ENCODE assay signal across 8 mouse cellular contexts in the genomic region with DNA sequence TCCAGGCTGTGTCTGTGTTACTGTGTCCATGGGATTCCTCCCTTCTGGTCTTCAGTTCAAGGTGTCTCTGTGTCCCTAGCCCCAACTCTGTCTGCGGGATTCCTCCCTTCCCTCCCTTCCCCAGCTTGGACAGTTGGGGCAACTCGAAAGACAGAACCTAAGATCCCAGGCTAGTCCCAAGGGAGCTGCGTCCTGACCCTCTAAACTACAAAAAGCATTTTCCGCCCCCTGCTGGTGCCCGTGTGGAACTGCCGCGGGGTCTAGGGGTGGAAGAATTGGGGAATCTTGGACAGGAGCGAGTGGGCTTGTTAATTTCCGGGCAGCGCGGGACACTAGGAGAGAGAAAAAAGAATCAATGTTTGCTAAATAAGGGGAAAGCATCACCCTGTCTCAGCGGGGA. TPM values are rescaled to one million over a fixed set of nuclear protein-coding genes. Genes with fewer than 3 reads are reported as not detected.
DNase-seq lines count a peak whose midpoint lies in the region; ATAC-seq and TF ChIP-seq lines count a peak whose summit lies in the region.

No protein-coding gene starts in this region.

- H3K4me1 ChIP-seq in forebrain, embryonic 10.5 days, result peaks cover 23% of the 10 kb centered on the region
- H3K4me1 ChIP-seq in hindbrain, embryonic 11.5 days (replicated peaks; ENCODE audit: control insufficient read depth, insufficient read depth, low read length), result no peaks in the 10 kb centered on the region
- H3K4me1 ChIP-seq in midbrain, embryonic 13.5 days (replicated peaks), result peaks cover 9% of the 10 kb centered on the region
- H3K4me1 ChIP-seq in stomach, postnatal 0 days (replicated peaks; ENCODE audit: control insufficient read depth, insufficient read depth), result no peaks in the 10 kb centered on the region

- 3% methylated on average over 12 of the region's 12 CpGs for WGBS in forebrain, embryonic 10.5 days
- under 1% methylated on average over 12 of the region's 12 CpGs for WGBS in hindbrain, embryonic 11.5 days
- WGBS in midbrain, embryonic 13.5 days, result 2% methylated on average over 12 of the region's 12 CpGs
- 5% methylated on average over 12 of the region's 12 CpGs for WGBS in stomach, postnatal 0 days

- H3K27me3 ChIP-seq in forebrain, embryonic 10.5 days (ENCODE audit: poor library complexity, severe bottlenecking), result peaks cover 61% of the 10 kb centered on the region
- H3K27me3 ChIP-seq in hindbrain, embryonic 11.5 days (ENCODE audit: control insufficient read depth, insufficient read depth, low read length), result no peaks in the 10 kb centered on the region
- peaks cover 48% of the 10 kb centered on the region for H3K27me3 ChIP-seq in midbrain, embryonic 13.5 days
- H3K27me3 ChIP-seq in stomach, postnatal 0 days (ENCODE audit: control insufficient read depth, insufficient read depth, low read length), result no peaks in the 10 kb centered on the region

- no peak overlapping the region for H3K4me2 ChIP-seq in hindbrain, embryonic 11.5 days (replicated peaks; ENCODE audit: low read depth, low read length)
- peak overlapping the region; percentile 23 for H3K4me2 ChIP-seq in midbrain, embryonic 13.5 days (replicated peaks)
- H3K4me2 ChIP-seq in stomach, postnatal 0 days (replicated peaks; ENCODE audit: low read depth), result no peak overlapping the region

- H3K4me3 ChIP-seq in forebrain, embryonic 10.5 days, result peak overlapping the region; percentile 14; the same call in 1 of the 2 replicates
- H3K4me3 ChIP-seq in hindbrain, embryonic 11.5 days (ENCODE audit: low read depth, low read length), result no peak overlapping the region
- no peak overlapping the region for H3K4me3 ChIP-seq in left cerebral cortex, adult 2 months
- H3K4me3 ChIP-seq in midbrain, embryonic 13.5 days (replicated peaks), result no peak overlapping the region
- no peak overlapping the region for H3K4me3 ChIP-seq in stomach, postnatal 0 days (ENCODE audit: low read depth, low read length)

- TF ChIP-seq CTCF in left cerebral cortex, adult 2 months (IDR thresholded peaks at IDR 0.05), result peak; percentile 91
- peak; percentile 89 for TF ChIP-seq CTCF in stomach, postnatal 0 days (IDR thresholded peaks at IDR 0.05; ENCODE audit: low read depth)

- intact Hi-C loops in left cerebral cortex, adult 2 months (cut with DNase I), result loop anchor here (1.0 to 2.0 kb wide), 2 partner anchors 225 to 346 kb away; no protein-coding TSS in a partner anchor

- H3K9me3 ChIP-seq in forebrain, embryonic 10.5 days, result no peaks in the 10 kb centered on the region
- H3K9me3 ChIP-seq in hindbrain, embryonic 11.5 days (ENCODE audit: control insufficient read depth, low read length), result no peaks in the 10 kb centered on the region
- no peaks in the 10 kb centered on the region for H3K9me3 ChIP-seq in midbrain, embryonic 13.5 days
- H3K9me3 ChIP-seq in stomach, postnatal 0 days (ENCODE audit: control insufficient read depth, low read length), result no peaks in the 10 kb centered on the region

- no peak overlapping the region for H3K9ac ChIP-seq in hindbrain, embryonic 11.5 days (ENCODE audit: low read depth, low read length)
- no peak overlapping the region for H3K9ac ChIP-seq in midbrain, embryonic 13.5 days (replicated peaks)
- no peak overlapping the region for H3K9ac ChIP-seq in stomach, postnatal 0 days (ENCODE audit: low read length)

- no peak for ATAC-seq in cerebellum, adult (ENCODE audit: insufficient number of reproducible peaks, low FRiP score, low TSS enrichment)
- ATAC-seq in hindbrain, embryonic 11.5 days (ENCODE audit: low FRiP score), result no peak
- ATAC-seq in midbrain, embryonic 13.5 days, result no peak
- ATAC-seq in stomach, postnatal 0 days (ENCODE audit: low FRiP score, low TSS enrichment), result no peak

- no peak overlapping the region for H3K27ac ChIP-seq in forebrain, embryonic 10.5 days
- no peak overlapping the region for H3K27ac ChIP-seq in hindbrain, embryonic 11.5 days (ENCODE audit: low read depth, low read length)
- H3K27ac ChIP-seq in left cerebral cortex, adult 2 months, result no peak overlapping the region
- H3K27ac ChIP-seq in midbrain, embryonic 13.5 days, result no peak overlapping the region
- no peak overlapping the region for H3K27ac ChIP-seq in stomach, postnatal 0 days (replicated peaks)

- DNase-seq in cerebellum, adult 18-20 months, result peak; percentile 11 to 15
- peak; percentile 79 for DNase-seq in adrenal gland, postnatal 10 days
- DNase-seq in forebrain, embryonic 10.5 days (ENCODE audit: extremely low spot score, low spot score), result peak; percentile 81
- DNase-seq in hindbrain, embryonic 11.5 days (ENCODE audit: low spot score), result peak; percentile 88
- DNase-seq in left cerebral cortex, adult 2 months (ENCODE audit: extremely low spot score in 1 of 2, low spot score in 2 of 2), result peak; percentile 48 to 64
- DNase-seq in stomach, postnatal 0 days (ENCODE audit: low spot score), result peak; percentile 71

- TF ChIP-seq EP300 in stomach, postnatal 0 days (optimal IDR thresholded peaks at IDR 0.05), result no peak

- H3K36me3 ChIP-seq in forebrain, embryonic 10.5 days (replicated peaks), result no peaks in the 10 kb centered on the region
- H3K36me3 ChIP-seq in hindbrain, embryonic 11.5 days (ENCODE audit: control insufficient read depth, insufficient read depth, low read length), result no peaks in the 10 kb centered on the region
- H3K36me3 ChIP-seq in midbrain, embryonic 13.5 days, result no peaks in the 10 kb centered on the region
- no peaks in the 10 kb centered on the region for H3K36me3 ChIP-seq in stomach, postnatal 0 days (ENCODE audit: control insufficient read depth, insufficient read depth, low read length)

RNA-seq across cellular contexts. Expression of gene Actrt2, which starts 6.9 kb away (rescaled TPM):
- not detected for total RNA-seq in adrenal gland, postnatal 10 days (2021)
- polyA plus RNA-seq in forebrain, embryonic 10.5 days (2016; fragmentation: Nextera tagmentation; extraction: Ambion mirVana), result not detected in 2 replicates
- polyA plus RNA-seq in hindbrain, embryonic 11.5 days (2014; fragmentation: Nextera tagmentation; extraction: Ambion mirVana), result not detected in 2 replicates
- not detected for total RNA-seq in left cerebral cortex, adult 2 months (2021)
- polyA plus RNA-seq in midbrain, embryonic 13.5 days (2015; fragmentation: Nextera tagmentation; extraction: Ambion mirVana), result not detected in 2 replicates
- polyA plus RNA-seq in stomach, postnatal 0 days (2015; fragmentation: Nextera tagmentation; extraction: Ambion mirVana), result not detected in 2 replicates

RNA-seq across cellular contexts. Expression of gene Prdm16, which starts 37.9 kb away (rescaled TPM):
- total RNA-seq in adrenal gland, postnatal 10 days (2021), result 10 to 100 TPM in 1 of 2 experiments, 1 to 10 TPM in 1; 9.0 to 17.8 TPM
- polyA plus RNA-seq in forebrain, embryonic 10.5 days (2016; fragmentation: Nextera tagmentation; extraction: Ambion mirVana), result 40.1 and 43.1 TPM in 2 replicates
- polyA plus RNA-seq in hindbrain, embryonic 11.5 days (2014; fragmentation: Nextera tagmentation; extraction: Ambion mirVana), result 17.6 and 21.8 TPM in 2 replicates
- 1 to 10 TPM; 8.2 to 9.6 TPM for total RNA-seq in left cerebral cortex, adult 2 months (2021)
- polyA plus RNA-seq in midbrain, embryonic 13.5 days (2015; fragmentation: Nextera tagmentation; extraction: Ambion mirVana), result 8.7 and 12.5 TPM in 2 replicates
- polyA plus RNA-seq in stomach, postnatal 0 days (2015; fragmentation: Nextera tagmentation; extraction: Ambion mirVana), result 15.6 and 18.5 TPM in 2 replicates

Comparison
In these comparisons a context has a peak if more than half of its experiments do, and no peak if none do; other contexts are left out.
1. DNase-seq: peak in every context shown above with its lines; median percentile 88 in hindbrain, embryonic 11.5 days; 81 in forebrain, embryonic 10.5 days; 79 in adrenal gland, postnatal 10 days; 71 in stomach, postnatal 0 days; 56 in left cerebral cortex, adult 2 months; 13 in cerebellum, adult 18-20 months.